Mouse (Mus musculus) heart, embryonic 13.5 days (tissue): ENCODE measurements around the gene F2rl1. TPM values are rescaled to one million over a fixed set of nuclear protein-coding genes. Genes with fewer than 3 reads are reported as not detected.
"Not testable (repeated sequence)": the region's sequence is repeated elsewhere in the genome, so short reads cannot be mapped to it uniquely, and the experiment has no call there.

Experiments
- ATAC-seq: fragments of 200-750 bp; cut with Nextera tagmentation; 2 replicates; pipeline ENCODE4 v1.8.0; 2017; ENCODE audit warnings: moderate TSS enrichment; ENCODE audit not compliant: insufficient number of reproducible peaks, low FRiP score, low TSS enrichment; ENCODE audit errors: extremely low read depth
- H3K27ac ChIP-seq: fragments of 300-500 bp; sonication (generic); replicated peaks from 2 replicates; pipeline ENCODE4 v1.5.1; 2015; ENCODE audit warnings: moderate library complexity, mild to moderate bottlenecking, inconsistent platforms
- H3K27me3 ChIP-seq: fragments of 300-500 bp; sonication (generic); replicated peaks from 2 replicates; pipeline ENCODE4 v1.6.1; 2015; ENCODE audit warnings: mild to moderate bottlenecking, inconsistent platforms
- H3K36me3 ChIP-seq: fragments of 300-500 bp; sonication (generic); 2 replicates; pipeline ENCODE4 v1.6.1; 2015; ENCODE audit warnings: mild to moderate bottlenecking, inconsistent platforms
- H3K4me1 ChIP-seq: fragments of 300-500 bp; sonication (generic); 2 replicates; pipeline ENCODE4 v1.6.1; 2015; ENCODE audit warnings: inconsistent platforms
- H3K4me2 ChIP-seq: fragments of 300-500 bp; sonication (generic); 2 replicates; pipeline ENCODE4 v1.6.1; 2015; ENCODE audit warnings: inconsistent platforms, mild to moderate bottlenecking, moderate library complexity
- H3K4me3 ChIP-seq: fragments of 300-500 bp; sonication (generic); 2 replicates; pipeline ENCODE4 v1.5.1; 2015; ENCODE audit warnings: moderate library complexity, mild to moderate bottlenecking, inconsistent platforms
- H3K9ac ChIP-seq: fragments of 300-500 bp; sonication (generic); 2 replicates; pipeline ENCODE4 v1.6.1; 2015; ENCODE audit warnings: inconsistent platforms, mild to moderate bottlenecking, moderate library complexity
- H3K9me3 ChIP-seq: fragments of 300-500 bp; sonication (generic); 2 replicates; pipeline ENCODE4 v1.6.1; 2016; ENCODE audit warnings: inconsistent platforms
- WGBS: fragments of 180-500 bp; shearing (Covaris S2); methylation state at CpG from one replicate; pipeline ENCODE4 v1.1.7; 2015; ENCODE audit warnings: mixed read lengths; 5-methylcytosine and 5-hydroxymethylcytosine counted together
- polyA plus RNA-seq: library from polyadenylated mRNA; unstranded; fragments of >200 nt; fragmentation: Nextera tagmentation; extraction: Ambion mirVana; gene quantifications from 2 replicates; pipeline ENCODE4 v1.2.1, GENCODE M21; 2015

Gene F2rl1
- polyA plus RNA-seq, 1 experiment from 2014 or later = 0.27 TPM

- H3K4me1 ChIP-seq = peaks cover 42% of the 10 kb centered on the region
- no peak overlapping the region for H3K9ac ChIP-seq
- ATAC-seq = no peak
- peak overlapping the region; percentile 54 for H3K27ac ChIP-seq
- H3K27me3 ChIP-seq = peaks cover 5% of the 10 kb centered on the region; the same call in 1 of the 2 replicates
- H3K4me2 ChIP-seq = peak overlapping the region; percentile 58; the same call in 1 of the 2 replicates
- H3K36me3 ChIP-seq = no peaks in the 10 kb centered on the region
- WGBS = 38% methylated on average over 8 of the region's 8 CpGs
- no peak overlapping the region for H3K4me3 ChIP-seq
- H3K9me3 ChIP-seq = no peaks in the 10 kb centered on the region
Observed at GRCm38 (mm10) chr13:95533640-95534039, 8.6 kb upstream of the F2rl1 start.

DNA sequence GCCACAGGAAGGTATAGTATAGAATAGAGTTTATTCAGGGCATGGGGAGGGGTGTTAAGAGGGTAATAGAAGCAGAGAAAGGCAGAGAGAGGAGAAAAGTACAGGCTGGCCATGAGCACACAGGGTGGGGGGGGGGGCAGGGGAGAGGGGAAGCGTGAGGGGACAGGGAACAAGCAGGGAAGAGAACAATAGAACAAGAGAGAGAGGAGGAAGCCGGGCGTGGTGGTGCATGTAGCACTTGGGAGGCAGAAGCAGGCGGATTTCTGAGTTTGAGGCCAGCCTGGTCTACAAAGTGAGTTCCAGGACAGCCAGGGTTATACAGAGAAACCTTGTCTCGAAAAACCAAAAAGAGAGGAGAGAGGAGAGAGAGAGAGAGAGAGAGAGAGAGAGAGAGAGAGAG is 8.1 kb upstream of the F2rl1 start:
- not testable (repeated sequence) for H3K4me3 ChIP-seq, H3K36me3 ChIP-seq, H3K4me2 ChIP-seq, H3K9ac ChIP-seq, H3K27me3 ChIP-seq, ATAC-seq, H3K27ac ChIP-seq, H3K9me3 ChIP-seq
- 64% methylated on average over 4 of the region's 5 CpGs for WGBS
- peaks cover 42% of the 10 kb centered on the region for H3K4me1 ChIP-seq

GRCm38 (mm10) chr13:95531273-95532045 is 6.4 kb upstream of the F2rl1 start:
- 38% methylated on average over 9 of the region's 9 CpGs for WGBS
- Histone ChIP-seq H3K9ac (no peak overlapping the region; the same call in 1 of the 2 replicates), H3K36me3 (no peaks in the 10 kb centered on the region), H3K4me1 (peaks cover 40% of the 10 kb centered on the region), H3K27me3 (peaks cover 24% of the 10 kb centered on the region), H3K4me2 (no peak overlapping the region), H3K9me3 (no peaks in the 10 kb centered on the region), H3K27ac (no peak overlapping the region), H3K4me3 (no peak overlapping the region)
- no peak for ATAC-seq

GRCm38 (mm10) chr13:95529246-95529645 is 4.2 kb upstream of the F2rl1 start:
- WGBS = 76% methylated on average over 2 of the region's 2 CpGs
- Histone ChIP-seq H3K9ac (no peak overlapping the region), H3K27me3 (peaks cover 46% of the 10 kb centered on the region), H3K4me2 (no peak overlapping the region), H3K36me3 (no peaks in the 10 kb centered on the region), H3K4me3 (no peak overlapping the region), H3K4me1 (peaks cover 29% of the 10 kb centered on the region), H3K27ac (no peak overlapping the region), H3K9me3 (no peaks in the 10 kb centered on the region)
- no peak for ATAC-seq

DNA sequence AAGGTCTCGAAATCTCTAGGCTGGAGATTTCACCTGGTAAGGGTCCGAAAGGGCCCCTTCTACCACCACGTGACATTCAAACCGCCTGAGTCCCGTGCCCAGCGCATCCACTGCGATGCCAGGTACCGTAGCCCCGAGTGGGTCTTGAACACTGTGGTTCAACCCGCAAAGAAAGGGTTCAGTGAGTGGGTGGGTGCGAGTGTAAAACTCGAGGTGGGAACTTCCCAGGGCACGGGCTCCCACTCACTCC is 678 bp downstream of the F2rl1 start:
- ATAC-seq = no peak
- Histone ChIP-seq H3K4me2 (peak overlapping the region; percentile 98), H3K27ac (no peak overlapping the region), H3K4me3 (peak overlapping the region; percentile 60), H3K36me3 (no peaks in the 10 kb centered on the region), H3K27me3 (peaks cover 58% of the 10 kb centered on the region), H3K4me1 (peaks cover 18% of the 10 kb centered on the region), H3K9me3 (no peaks in the 10 kb centered on the region), H3K9ac (peak overlapping the region; percentile 77)
- WGBS = under 1% methylated on average over 13 of the region's 13 CpGs

DNA sequence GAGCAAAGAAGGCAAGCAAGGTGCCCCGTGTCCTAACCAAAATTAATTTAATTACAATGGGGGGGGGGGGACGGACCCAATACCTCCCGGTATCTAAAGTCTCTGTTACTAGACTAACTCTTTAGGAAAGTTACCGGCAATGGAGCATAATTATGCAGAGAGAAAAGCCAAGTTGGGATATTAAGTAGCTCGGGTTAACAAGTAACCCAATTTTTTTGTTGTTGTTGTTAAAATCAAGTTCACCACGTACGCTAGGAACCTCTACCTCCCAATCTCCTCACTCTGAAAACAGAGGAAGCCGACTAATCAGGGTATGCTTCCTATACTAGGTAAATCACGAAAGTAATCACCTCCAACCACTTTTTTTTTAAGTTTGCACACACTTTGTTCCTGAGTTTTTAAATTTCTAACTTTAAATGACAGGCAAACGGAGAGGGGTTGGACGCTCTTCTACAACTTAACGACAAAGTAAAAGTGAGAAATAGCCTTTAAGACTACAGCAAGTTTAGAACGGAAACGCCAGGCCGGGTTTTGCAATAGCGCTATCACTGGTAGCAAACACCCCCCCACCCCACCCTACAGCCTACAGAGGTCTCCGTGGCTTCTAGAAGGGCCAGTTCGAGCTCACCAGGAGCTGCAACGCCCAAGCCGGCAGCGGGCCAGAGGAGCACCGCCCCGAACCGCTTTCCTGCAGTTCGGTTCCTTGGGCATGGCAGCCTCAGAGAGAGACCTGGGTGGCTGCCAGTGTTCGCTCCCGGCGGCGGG is 1.2 kb downstream of the F2rl1 start:
- Histone ChIP-seq H3K27me3 (peaks cover 54% of the 10 kb centered on the region), H3K9me3 (no peaks in the 10 kb centered on the region), H3K9ac (peak overlapping the region; percentile 77), H3K27ac (no peak overlapping the region), H3K4me1 (peaks cover 18% of the 10 kb centered on the region), H3K36me3 (no peaks in the 10 kb centered on the region), H3K4me3 (peak overlapping the region; percentile 60), H3K4me2 (peak overlapping the region; percentile 98)
- WGBS = 3% methylated on average over 29 of the region's 29 CpGs
- no peak for ATAC-seq

DNA sequence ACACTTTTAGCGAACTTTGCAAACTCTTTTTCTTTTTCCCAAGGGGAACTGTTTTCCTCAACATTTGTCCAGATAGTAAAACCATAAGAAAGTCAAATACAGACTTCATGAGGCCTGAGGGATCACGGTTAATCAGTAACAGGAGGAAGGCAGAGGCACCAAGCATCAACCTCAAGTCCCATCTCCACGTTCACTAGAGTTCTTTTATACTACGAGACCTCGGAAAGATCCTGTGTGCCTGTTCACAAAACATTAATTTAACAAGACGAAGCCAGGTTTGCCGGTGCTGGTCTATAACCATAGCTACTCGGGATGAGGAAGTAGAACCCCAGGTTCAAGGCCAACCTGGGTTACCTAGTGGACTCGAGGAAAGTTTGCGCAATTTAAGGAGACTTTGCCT is 2.9 kb downstream of the F2rl1 start:
- Histone ChIP-seq H3K4me3 (no peak overlapping the region), H3K4me2 (no peak overlapping the region), H3K9ac (no peak overlapping the region), H3K9me3 (no peaks in the 10 kb centered on the region), H3K27me3 (peaks cover 42% of the 10 kb centered on the region), H3K36me3 (no peaks in the 10 kb centered on the region), H3K27ac (no peak overlapping the region), H3K4me1 (peaks cover 18% of the 10 kb centered on the region)
- no peak for ATAC-seq
- WGBS = 79% methylated on average over 10 of the region's 10 CpGs

DNA sequence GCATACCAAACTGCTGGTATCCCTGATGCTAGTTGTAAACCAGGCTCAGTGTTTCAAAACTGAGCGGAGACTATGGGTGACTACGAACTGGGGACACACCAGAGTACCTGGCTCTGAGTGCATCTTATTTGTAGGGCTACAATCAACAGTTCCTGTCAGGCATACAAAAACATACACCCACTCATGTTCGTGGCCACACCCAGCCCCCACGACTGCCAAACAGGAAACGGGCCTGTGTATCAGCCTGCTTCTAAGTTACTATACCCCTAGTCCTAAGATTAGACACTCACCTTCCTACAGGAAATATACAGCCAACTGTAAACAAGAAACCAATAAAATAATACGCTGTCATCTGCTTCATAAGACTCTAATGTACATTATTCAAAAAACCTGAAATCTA is 4.0 kb downstream of the F2rl1 start:
- Histone ChIP-seq H3K9me3 (no peaks in the 10 kb centered on the region), H3K27ac (no peak overlapping the region), H3K4me1 (peaks cover 18% of the 10 kb centered on the region), H3K36me3 (no peaks in the 10 kb centered on the region), H3K9ac (no peak overlapping the region), H3K4me3 (no peak overlapping the region), H3K27me3 (peaks cover 30% of the 10 kb centered on the region), H3K4me2 (no peak overlapping the region)
- no peak for ATAC-seq
- WGBS = 76% methylated on average over 6 of the region's 6 CpGs

DNA sequence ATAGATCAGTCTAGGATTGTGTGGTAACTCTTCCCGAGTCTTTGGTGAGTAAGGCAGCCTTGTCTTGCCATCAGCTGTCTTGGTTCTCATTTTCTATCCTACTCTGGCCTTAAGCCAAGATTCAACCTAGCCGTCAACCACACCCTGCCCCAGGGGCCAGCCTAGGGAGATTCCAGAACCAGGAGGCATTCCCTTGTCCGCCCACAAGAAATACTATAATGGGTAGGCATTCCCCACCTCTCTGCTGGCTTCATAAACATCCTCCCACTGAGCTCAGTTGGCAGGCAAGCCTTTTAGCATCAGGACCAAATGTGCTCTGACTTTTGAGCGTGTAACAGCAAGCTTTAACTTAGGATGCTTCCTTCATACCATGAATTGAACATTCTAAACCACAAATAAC is 10.3 kb downstream of the F2rl1 start:
- WGBS = 59% methylated on average over 4 of the region's 4 CpGs
- Histone ChIP-seq H3K9me3 (no peaks in the 10 kb centered on the region), H3K27ac (no peak overlapping the region), H3K27me3 (no peaks in the 10 kb centered on the region), H3K4me3 (no peak overlapping the region), H3K9ac (no peak overlapping the region), H3K4me2 (no peak overlapping the region), H3K36me3 (no peaks in the 10 kb centered on the region), H3K4me1 (no peaks in the 10 kb centered on the region)
- ATAC-seq = no peak

DNA sequence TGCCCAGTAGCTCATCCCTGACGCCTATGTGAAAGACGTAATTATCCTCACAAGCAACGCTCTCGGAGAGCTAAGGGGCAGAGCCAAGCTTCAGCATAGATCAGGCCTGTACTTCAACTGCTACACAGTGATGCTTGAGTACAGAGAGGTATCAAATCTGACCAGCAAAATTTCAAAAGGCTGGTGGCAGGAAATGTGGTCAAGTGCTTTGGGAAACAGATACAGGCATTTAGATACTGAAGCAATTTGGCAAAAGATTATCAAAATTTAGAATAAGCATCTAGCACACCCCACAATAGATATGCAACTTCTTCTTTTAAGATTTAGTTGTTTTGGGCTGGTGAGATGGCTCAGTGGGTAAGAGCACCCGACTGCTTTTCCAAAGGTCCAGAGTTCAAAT is 15.0 kb downstream of the F2rl1 start:
- 86% methylated on average over 5 of the region's 5 CpGs for WGBS
- Histone ChIP-seq H3K4me1 (no peaks in the 10 kb centered on the region), H3K27ac (no peak overlapping the region), H3K4me3 (no peak overlapping the region), H3K27me3 (no peaks in the 10 kb centered on the region), H3K4me2 (no peak overlapping the region), H3K36me3 (no peaks in the 10 kb centered on the region), H3K9me3 (0 out of 2 replicates have a peak, but pooled peaks cover 2% of the 10 kb centered on the region), H3K9ac (no peak overlapping the region)
- ATAC-seq = no peak

DNA sequence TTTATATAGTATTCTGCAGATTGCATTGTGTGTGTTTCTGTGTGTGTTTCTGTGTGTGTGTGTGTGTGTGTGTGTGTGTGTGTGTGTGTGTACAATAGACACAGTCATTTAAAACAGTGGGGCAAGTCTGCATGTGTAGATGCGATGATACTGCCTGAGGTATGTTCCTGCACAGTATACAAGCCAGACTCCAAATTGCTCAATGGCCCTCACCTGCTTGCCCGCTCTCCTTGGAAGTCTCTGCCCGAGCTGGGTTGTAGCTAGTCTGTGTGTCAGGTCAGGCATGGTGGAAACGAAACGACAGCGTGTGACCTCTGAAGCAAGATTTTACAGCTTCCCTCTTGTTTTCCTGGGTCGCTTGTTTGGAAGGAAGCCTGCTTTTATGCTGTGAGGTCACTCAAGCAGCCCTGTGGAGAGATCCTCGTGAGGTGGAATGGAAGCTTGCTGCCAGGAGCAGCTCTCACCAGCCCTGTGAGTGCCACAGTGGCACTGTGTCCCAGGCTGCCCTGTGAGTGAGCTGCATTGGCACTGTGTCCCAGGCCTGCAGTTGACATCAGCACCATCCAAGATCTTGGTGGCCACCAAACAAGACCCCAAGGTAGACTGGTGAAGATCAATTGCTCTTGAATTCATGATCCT is 21.6 kb downstream of the F2rl1 start:
- WGBS = 67% methylated on average over 8 of the region's 8 CpGs
- H3K9me3 ChIP-seq = no peaks in the 10 kb centered on the region
- no peak overlapping the region for H3K27ac ChIP-seq
- ATAC-seq = no peak
- no peaks in the 10 kb centered on the region for H3K36me3 ChIP-seq
- H3K4me2 ChIP-seq = no peak overlapping the region
- no peaks in the 10 kb centered on the region for H3K4me1 ChIP-seq
- H3K9ac ChIP-seq = no peak overlapping the region
- H3K4me3 ChIP-seq = no peak overlapping the region
- no peaks in the 10 kb centered on the region for H3K27me3 ChIP-seq
